Mouse (Mus musculus) hematopoietic stem cell, adult 5-6 weeks (primary cell): Measurements from ENCODE around the gene Spata33. TPM values are rescaled to one million over a fixed set of nuclear protein-coding genes. Genes with fewer than 3 reads are reported as not detected.
"Not testable (repeated sequence)": the region's sequence is repeated elsewhere in the genome, so short reads cannot be mapped to it uniquely, and the experiment has no call there.

Experiments used
- ATAC-seq, 2 experiments: fragments of 125-278 bp in 1 of 2; replicated peaks in 1 of 2; 2 replicates each; pipeline ENCODE4 v1.8.0; 2016 to 2017; ENCODE audit warnings: inconsistent platforms in 2 of 2, mild to moderate bottlenecking in 2 of 2, moderate number of reproducible peaks in 2 of 2, low read depth in 1 of 2, moderate TSS enrichment in 1 of 2; ENCODE audit not compliant: low FRiP score in 2 of 2, poor library complexity in 2 of 2, severe bottlenecking in 2 of 2, insufficient read depth in 1 of 2, low TSS enrichment in 1 of 2
- total RNA-seq: library from RNA; stranded (forward); fragments of 172-1452, 232-1000 nt; gene quantifications from 2 replicates; pipeline ENCODE4 v1.2.3, GENCODE M21; 2017

Spata33 gene
- 1.5 TPM in 1 of 2 replicates, not detected in the other for total RNA-seq

DNA sequence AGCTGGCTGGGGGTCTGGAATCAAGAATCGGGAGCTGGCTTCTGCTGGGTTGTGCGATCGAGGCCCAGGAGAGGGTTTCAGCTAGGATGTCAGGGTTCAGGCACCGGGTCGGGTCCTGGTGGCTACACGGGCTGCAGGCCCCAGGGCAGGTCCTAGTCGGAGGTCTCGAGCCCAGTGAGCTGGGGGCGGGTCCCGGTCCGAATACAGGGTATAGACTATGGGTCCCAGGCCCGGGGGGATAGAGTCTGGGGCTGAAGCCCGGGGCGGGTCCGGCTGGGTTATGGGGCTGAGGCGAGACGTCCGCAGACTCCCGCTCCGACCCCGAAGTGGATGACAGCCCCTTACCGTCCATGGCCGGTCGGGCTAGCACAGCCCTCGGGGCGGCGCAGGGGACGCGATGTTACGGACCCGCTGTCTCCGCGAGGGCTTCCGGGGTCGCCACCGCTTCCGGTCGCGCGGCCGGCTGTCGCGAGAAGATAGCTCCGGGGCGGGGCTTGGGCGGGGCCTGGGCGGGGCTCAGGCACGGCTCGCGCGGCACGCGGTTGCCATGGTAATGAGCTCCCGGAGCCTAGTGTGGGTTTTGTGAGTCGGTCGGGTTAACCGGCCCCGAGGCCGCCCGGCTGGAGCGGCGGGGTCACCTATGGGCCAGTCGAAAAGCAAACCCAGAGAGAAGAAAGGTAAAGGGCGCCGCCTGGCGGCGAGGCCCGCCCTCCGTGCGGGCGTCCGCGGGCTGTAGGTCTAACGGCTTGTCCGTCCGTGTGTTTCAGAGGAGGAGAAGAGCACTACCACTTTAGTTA, at the start of gene Spata33, which contains the start of gene Chmp1a:
Spata33 (plus strand) TSS at position 512 of the 797 bp plus-strand sequence.
Chmp1a (minus strand) TSS at position 443 of the 797 bp plus-strand sequence.
- peak; percentile 79 to 89 for ATAC-seq

DNA sequence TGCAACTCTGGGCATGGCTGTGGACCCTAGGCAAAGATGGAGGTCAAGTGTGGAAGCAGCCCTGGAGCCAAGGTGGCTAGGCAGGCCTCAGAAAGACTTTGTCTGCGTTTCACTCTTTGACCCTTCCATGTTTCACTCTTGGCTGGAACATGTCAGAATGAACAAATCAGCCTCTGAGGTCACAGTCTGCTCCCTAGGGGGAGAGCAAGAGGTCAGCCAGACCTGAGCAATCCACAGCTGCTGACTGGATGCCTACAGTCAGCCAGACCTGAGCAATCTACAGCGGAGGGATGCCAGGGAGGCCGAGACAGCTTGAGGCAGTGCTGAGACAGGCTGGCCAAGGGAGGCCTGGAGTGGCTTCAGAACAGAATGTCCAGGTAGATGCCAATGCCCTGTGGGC, 31.2 kb upstream of the Spata33 start:
- no peak for ATAC-seq

DNA sequence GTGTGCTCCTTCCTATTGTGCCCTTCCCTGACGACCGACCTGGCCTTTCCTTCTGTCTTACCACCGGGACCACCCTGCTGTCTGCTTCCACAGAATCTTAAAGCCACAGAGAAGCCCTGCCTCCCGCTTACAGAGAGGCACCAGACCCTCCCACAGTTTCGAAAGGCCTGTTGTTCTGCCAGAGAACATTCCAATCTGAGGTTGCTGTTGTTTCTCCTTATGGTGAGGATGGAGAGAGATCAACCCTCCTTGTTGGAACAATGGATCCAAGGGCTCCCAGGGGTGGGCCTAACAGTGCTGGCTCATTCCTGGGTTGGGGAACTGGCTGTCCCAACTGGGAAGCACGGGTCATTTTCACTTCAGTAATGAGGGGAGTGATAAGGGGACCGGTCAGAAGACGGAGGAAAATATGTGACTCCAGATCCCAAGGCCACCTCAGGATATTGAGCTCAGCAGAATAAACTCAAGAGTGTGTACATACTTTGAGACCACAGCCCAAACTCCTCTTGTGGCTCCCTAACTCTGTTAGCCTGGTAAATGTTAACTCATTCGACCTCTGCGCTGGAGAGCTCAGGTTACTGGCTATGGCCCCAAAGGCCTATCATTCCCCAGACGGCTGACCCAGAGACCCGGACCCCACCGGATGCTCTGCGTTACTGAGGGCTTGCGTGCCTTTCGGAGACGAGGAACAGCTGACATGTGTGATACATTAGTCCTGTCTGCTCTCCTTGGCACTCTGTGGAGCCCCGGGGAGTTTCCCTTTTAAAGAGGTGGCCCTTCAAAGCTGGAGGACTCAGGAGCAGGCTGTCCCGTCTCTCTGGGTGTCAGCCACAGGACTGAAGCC, 26.8 kb upstream of the Spata33 start, which contains the start of gene Dpep1:
Dpep1 (plus strand) TSS at position 677 of the 844 bp plus-strand sequence.
- ATAC-seq = no peak

DNA sequence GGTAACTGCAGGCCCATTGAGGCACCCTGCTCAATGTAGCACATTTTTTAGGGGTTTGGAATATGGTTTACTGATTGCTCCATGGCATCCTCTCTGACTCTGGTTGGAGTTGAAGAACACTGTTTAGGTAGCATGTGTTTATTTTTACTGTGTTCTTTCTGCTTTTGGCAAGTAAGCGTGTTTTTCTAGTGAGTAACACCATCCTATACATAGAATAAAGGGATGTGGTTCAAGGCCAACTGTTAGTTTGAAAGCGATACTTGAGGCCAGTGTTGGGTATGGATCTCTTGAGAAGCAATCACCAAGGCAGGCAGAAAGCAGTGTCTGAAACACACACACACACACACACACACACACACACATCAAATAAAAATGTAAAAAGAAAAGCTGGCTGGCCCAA, 24.6 kb upstream of the Spata33 start:
- ATAC-seq = no peak

DNA sequence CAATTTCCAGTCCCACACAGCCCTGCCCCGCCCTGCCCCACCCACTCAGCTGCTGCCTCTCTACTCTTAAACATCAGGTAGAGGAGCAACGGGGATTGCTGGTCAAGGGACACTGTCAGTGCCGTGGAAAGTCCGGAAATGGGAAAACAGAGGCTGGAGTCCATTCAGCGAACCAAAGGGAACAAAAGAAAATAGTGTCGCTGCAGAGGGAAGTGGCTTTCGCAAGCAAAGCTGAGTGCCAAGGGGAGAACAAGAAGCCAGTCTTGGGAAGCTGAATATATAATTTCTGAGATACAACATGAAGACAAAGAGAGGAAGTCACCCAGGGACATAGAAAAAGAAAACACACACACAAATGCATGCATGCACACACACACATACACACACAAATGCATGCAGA, 23.8 kb upstream of the Spata33 start:
- no peak for ATAC-seq

DNA sequence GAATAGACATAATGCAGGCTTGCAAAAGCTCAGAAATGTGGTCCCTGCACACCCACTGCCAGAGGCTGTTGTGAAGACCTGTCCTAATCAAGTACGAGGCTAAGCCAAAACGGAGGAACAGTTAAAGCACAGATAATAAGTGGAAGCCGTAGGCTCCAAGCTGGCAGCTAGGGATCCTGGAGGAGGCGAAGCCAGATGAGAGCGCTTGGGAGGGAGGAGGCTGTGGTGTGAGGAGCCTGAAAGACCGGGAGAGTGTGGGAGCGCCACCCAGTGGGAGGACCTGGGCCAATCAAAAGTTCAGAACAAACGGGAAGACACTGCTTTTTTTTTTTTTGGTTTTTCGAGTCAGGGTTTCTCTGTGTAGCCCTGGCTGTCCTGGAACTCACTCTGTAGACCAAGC, 22.0 kb upstream of the Spata33 start:
- ATAC-seq = peak in 1 of 2 experiments; percentile 70; a peak in 2 of 4 replicates

DNA sequence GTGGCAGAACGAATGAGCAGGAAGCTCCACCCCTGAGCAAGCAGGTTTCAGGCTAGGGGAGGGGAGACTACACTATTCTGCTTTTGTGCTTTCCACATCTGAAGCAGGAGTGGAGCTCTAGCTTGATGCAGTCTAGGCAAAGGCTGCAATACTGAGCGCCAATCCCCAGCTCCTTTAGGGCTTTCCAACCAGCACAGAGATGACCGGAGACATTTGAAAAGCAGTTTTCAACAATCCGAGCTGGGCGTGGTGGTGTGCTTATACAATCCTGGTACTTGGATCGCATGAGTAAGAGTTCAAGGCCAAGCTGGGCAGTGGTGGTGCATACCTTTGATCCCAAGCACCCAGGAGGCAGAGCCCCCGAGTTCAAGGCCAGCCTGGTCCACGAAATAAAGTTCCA, 20.7 kb upstream of the Spata33 start:
- ATAC-seq = 0 out of 4 replicates have a peak, but pooled peaks of 1 of the 2 experiments have one; percentile 12

DNA sequence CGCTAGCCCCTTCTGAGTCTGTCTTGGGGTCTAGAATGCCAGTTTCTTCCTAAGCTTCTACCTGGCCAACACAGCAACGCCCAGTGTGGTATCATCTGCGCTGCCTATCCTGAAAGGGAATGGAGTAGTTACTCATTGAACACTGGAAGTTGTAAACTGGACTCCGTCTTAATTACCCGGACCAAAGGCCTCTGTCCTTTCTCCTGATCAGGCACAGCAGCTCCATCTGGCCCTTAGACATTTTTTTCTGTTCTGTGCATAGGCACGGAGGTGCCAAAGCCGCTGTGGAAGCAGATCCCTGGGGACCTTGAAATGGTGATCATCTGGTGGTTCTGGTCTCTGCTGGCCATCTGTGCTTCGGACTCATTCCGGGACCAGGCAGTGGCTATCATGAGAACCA, 18.9 kb upstream of the Spata33 start:
- no peak for ATAC-seq

DNA sequence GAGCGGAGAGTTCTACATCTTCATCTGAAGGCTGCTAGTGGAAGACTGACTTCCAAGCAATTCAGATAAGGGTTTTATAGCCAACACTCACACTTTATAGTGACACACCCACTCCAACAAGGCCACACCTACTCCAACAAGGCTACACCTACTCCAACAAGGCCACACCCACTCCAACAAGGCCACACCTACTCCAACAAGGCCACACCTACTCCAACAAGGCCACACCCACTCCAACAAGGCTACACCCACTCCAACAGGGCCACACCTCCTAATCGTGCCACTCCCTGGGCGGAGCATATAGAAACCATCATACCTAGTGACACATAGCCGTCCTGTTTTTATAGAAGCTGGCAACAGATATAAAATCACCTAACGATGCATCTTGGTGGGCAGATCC, 15.6 kb upstream of the Spata33 start:
- ATAC-seq = not testable (repeated sequence)

DNA sequence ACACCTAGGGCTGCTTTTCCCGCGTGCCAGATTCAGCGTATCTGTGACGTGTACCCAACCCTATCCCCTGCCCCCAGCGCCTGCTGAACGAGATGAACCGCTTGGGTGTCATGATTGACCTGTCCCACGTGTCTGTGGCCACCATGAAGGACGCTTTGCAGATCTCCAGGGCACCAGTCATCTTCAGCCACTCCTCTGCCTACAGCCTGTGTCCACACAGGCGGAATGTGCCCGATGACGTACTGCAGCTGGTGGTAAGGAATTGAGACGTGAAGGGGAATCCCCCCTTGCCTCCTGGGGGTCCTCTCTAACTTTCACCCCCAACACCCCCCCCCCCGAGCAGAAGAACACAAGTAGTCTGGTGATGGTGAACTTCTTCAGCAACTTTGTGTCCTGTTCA, 12.8 kb upstream of the Spata33 start:
- no peak for ATAC-seq

DNA sequence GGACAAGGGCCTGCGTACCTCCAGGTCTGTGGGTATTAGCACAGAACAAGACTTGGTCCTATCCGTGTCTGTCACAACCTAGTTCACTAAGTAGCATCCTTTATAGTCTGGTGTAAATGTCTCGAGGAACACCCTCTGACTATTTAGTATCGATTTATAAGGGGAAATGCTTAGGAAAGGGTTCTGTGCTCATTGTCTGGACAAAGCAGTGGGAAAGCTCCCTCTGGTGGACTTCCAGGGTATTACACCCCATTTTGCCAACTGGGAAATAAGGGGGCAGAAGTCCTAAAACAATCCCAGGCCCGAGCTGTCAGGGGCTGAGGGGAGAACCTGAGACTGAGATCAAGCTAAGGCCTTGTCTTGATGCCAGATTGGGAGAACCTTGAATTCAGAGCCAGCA, 10.3 kb upstream of the Spata33 start:
- peak; percentile 46 to 61; a peak in 1 of 4 replicates for ATAC-seq

DNA sequence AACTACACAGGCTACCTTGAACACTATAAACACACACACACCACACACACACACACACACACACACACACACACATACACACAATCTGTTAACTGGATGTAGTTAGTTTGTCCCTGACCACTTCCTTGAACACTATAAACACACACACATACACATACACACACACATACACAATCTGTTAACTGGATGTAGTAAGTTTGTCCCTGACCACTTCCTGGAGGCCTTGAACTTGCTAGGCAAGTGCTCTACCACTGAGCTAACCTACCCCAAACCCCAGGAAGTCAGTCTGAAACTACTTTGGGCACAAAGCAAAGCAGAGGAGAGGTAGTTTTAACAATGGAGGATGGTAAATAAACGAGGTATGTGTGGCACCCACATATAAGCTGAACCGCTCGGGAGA, 9.1 kb upstream of the Spata33 start:
- ATAC-seq = no peak

DNA sequence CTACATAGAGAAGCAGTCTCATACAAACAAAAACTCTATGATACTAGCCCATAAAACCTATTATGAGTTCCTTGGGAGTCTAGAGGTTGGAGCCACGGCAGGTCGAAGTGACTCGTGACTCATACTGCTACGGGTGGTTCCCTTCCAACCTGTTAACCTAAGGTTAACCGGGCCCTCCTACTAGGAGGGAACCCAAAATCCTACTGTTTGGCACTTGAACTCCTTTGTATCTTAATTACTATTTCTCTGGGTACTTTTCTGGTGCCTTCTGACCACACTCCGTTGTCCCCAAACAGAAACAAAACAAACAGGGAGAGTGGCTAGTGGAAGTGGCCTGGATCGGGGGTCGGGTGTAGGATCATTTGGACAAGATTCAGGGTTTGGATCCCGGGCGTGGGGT, 756 bp upstream of the Spata33 start:
- no peak for ATAC-seq

DNA sequence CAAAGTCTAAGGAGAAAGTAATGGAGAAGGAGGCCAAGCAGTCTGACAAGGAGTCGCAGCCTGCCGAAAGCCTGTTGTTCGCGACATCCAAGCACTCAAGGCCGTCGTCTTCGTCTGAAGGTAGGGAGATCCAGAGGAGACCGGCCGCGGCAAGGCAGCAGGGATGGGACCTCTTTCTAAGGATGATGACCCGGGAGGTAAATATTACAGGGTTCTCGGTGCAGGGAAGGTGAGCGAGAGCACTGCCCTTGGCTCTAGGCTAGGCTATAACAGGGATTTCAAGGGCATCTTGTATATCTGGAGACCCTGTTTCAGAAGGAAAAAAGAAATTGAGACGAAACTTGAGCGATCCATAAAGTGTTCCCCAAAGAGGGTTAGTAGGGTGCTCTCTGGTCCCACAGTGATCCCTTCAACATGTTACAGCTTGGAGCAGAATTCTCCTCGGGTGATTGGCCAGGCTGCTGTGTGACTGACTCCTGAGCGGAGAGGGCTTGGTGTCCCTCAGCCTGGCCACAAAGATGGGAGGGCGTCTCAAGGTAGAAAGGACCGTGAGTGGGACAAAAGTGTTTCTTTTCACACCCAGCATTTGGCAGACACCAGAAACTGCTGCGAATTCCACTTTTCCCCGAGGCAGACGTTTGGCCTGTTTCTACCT, 613 bp downstream of the Spata33 start:
- 0 out of 4 replicates have a peak, but pooled peaks of 1 of the 2 experiments have one; percentile 6 for ATAC-seq

DNA sequence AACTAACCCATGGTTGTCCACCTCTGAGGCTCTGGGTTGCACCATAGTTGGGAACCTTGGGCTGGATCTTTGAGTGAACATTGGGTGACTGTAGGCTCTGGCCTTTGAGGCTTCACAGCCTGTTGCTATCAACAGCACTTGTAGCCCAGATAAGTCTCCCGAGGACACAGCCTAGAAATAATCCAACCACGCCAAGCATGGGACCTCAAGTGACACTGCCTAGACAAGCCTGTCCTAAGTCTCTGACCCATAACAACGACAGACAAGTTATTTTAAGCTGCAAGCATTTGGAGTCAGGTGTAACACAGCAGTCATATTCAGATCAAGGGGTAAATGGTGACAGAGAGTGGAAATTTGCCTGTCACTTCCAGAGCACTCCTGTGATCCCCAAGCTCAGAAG, 2.8 kb downstream of the Spata33 start:
- no peak for ATAC-seq

DNA sequence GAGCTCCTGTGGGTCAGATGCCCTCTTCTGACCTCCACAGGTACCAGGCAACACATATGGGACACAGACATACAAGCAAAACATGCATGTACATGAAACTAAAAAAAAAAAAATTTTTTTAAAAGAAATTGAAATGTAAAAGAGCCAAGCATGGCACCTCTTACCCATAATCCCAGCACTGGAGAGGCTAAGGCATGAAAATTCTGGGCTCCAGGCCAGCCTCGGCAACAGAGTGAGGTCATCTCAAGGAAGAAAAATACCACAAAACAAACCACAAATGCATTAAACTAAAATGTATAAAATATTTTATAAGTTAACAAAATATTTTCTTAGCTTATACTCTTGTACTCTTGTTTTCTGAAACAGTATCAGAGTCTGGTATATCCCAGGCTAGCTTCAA, 8.3 kb downstream of the Spata33 start:
- ATAC-seq = no peak
